Mouse (Mus musculus) hindbrain, embryonic 10.5 days (tissue): ENCODE data around the gene Camkmt. TPM values are rescaled to one million over a fixed set of nuclear protein-coding genes. Genes with fewer than 3 reads are reported as not detected.
A peak's percentile ranks its signal among the peaks of the same experiment; 100 is the strongest.

Experiments
- DNase-seq: peaks from one replicate; pipeline ENCODE4 v3.0.0-alpha.2; 2017; ENCODE audit warnings: low spot score
- H3K27ac ChIP-seq: fragments of 300-500 bp; sonication (generic); 2 replicates; pipeline ENCODE4 v1.5.1; 2016; ENCODE audit warnings: mild to moderate bottlenecking, moderate library complexity
- H3K27me3 ChIP-seq: fragments of 300-500 bp; sonication (generic); 2 replicates; pipeline ENCODE4 v1.6.1; 2016; ENCODE audit warnings: mild to moderate bottlenecking; ENCODE audit not compliant: poor library complexity, insufficient read depth, severe bottlenecking
- H3K36me3 ChIP-seq: fragments of 300-500 bp; sonication (generic); 2 replicates; pipeline ENCODE4 v1.6.1; 2016; ENCODE audit warnings: mild to moderate bottlenecking, moderate library complexity
- H3K4me1 ChIP-seq: fragments of 300-500 bp; sonication (generic); replicated peaks from 2 replicates; pipeline ENCODE4 v1.6.1; 2016; ENCODE audit warnings: mild to moderate bottlenecking
- H3K4me3 ChIP-seq: fragments of 300-500 bp; sonication (generic); 2 replicates; pipeline ENCODE4 v1.5.1; 2016; ENCODE audit warnings: mild to moderate bottlenecking, moderate library complexity
- H3K9me3 ChIP-seq: fragments of 300-500 bp; sonication (generic); 2 replicates; pipeline ENCODE4 v1.6.1; 2016; ENCODE audit warnings: mild to moderate bottlenecking, moderate library complexity
- WGBS: fragments of 180-500 bp; shearing (Covaris S2); methylation state at CpG from one replicate; pipeline ENCODE4 v1.1.7; 2016; 5-methylcytosine and 5-hydroxymethylcytosine counted together
- polyA plus RNA-seq: library from polyadenylated mRNA; unstranded; fragments of >200 nt; fragmentation: Nextera tagmentation; extraction: Ambion mirVana; gene quantifications from 2 replicates; pipeline ENCODE4 v1.2.1, GENCODE M21; 2016

The Camkmt gene
- polyA plus RNA-seq, 1 experiment from 2014 or later, result 14.1 TPM

GRCm38 (mm10) chr17:85463497-85464392 lies 373.4 kb downstream of the Camkmt start:
- Histone ChIP-seq H3K27me3 (peaks cover 100% of the 10 kb centered on the region), H3K4me3 (no peak overlapping the region), H3K9me3 (no peaks in the 10 kb centered on the region), H3K27ac (no peak overlapping the region), H3K36me3 (no peaks in the 10 kb centered on the region), H3K4me1 (peaks cover 22% of the 10 kb centered on the region)
- 11% methylated on average over 22 of the region's 22 CpGs for WGBS
- no peak for DNase-seq

GRCm38 (mm10) chr17:85464466-85465411 lies 374.4 kb downstream of the Camkmt start:
- Histone ChIP-seq H3K4me3 (peak overlapping the region; percentile 32), H3K27ac (no peak overlapping the region; the same call in 1 of the 2 replicates), H3K27me3 (peaks cover 100% of the 10 kb centered on the region), H3K4me1 (peaks cover 21% of the 10 kb centered on the region), H3K9me3 (peaks cover 6% of the 10 kb centered on the region; the same call in 1 of the 2 replicates), H3K36me3 (no peaks in the 10 kb centered on the region)
- 1% methylated on average over 40 of the region's 40 CpGs for WGBS
- no peak for DNase-seq

GRCm38 (mm10) chr17:85469776-85470175 lies 379.4 kb downstream of the Camkmt start:
- Histone ChIP-seq H3K27ac (no peak overlapping the region), H3K27me3 (peaks cover 100% of the 10 kb centered on the region), H3K4me3 (no peak overlapping the region), H3K9me3 (peaks cover 8% of the 10 kb centered on the region; the same call in 1 of the 2 replicates), H3K36me3 (no peaks in the 10 kb centered on the region), H3K4me1 (peaks cover 27% of the 10 kb centered on the region)
- no peak for DNase-seq
- WGBS, result 77% methylated on average over 4 of the region's 4 CpGs

GRCm38 (mm10) chr17:85472687-85473202 lies 382.4 kb downstream of the Camkmt start:
- no peak for DNase-seq
- H3K27ac ChIP-seq, result no peak overlapping the region
- peaks cover 17% of the 10 kb centered on the region for H3K4me1 ChIP-seq
- H3K9me3 ChIP-seq, result peaks cover 8% of the 10 kb centered on the region; the same call in 1 of the 2 replicates
- 5% methylated on average over 5 of the region's 5 CpGs for WGBS
- no peaks in the 10 kb centered on the region for H3K36me3 ChIP-seq
- no peak overlapping the region for H3K4me3 ChIP-seq
- peaks cover 99% of the 10 kb centered on the region for H3K27me3 ChIP-seq

GRCm38 (mm10) chr17:85473217-85473616 lies 382.9 kb downstream of the Camkmt start:
- H3K36me3 ChIP-seq, result no peaks in the 10 kb centered on the region
- no peak overlapping the region for H3K27ac ChIP-seq
- WGBS, result 1% methylated on average over 16 of the region's 16 CpGs
- H3K4me3 ChIP-seq, result no peak overlapping the region
- peaks cover 99% of the 10 kb centered on the region for H3K27me3 ChIP-seq
- DNase-seq, result no peak
- peaks cover 17% of the 10 kb centered on the region for H3K4me1 ChIP-seq
- H3K9me3 ChIP-seq, result peaks cover 8% of the 10 kb centered on the region; the same call in 1 of the 2 replicates

- H3K36me3 ChIP-seq, result no peaks in the 10 kb centered on the region
- under 1% methylated on average over 8 of the region's 8 CpGs for WGBS
- H3K4me1 ChIP-seq, result peaks cover 17% of the 10 kb centered on the region
- no peak overlapping the region for H3K27ac ChIP-seq
- peaks cover 8% of the 10 kb centered on the region; the same call in 1 of the 2 replicates for H3K9me3 ChIP-seq
- peaks cover 99% of the 10 kb centered on the region for H3K27me3 ChIP-seq
- H3K4me3 ChIP-seq, result no peak overlapping the region
- no peak for DNase-seq
Measured at GRCm38 (mm10) chr17:85473881-85474280, 383.5 kb downstream of the Camkmt start.

GRCm38 (mm10) chr17:85481241-85481640 lies 390.9 kb downstream of the Camkmt start:
- 88% methylated on average over 8 of the region's 8 CpGs for WGBS
- H3K27ac ChIP-seq, result no peak overlapping the region
- no peaks in the 10 kb centered on the region for H3K9me3 ChIP-seq
- peaks cover 11% of the 10 kb centered on the region; the same call in 1 of the 2 replicates for H3K4me1 ChIP-seq
- H3K27me3 ChIP-seq, result peaks cover 99% of the 10 kb centered on the region
- DNase-seq, result no peak
- no peaks in the 10 kb centered on the region for H3K36me3 ChIP-seq
- H3K4me3 ChIP-seq, result no peak overlapping the region

GRCm38 (mm10) chr17:85483086-85483485 lies 392.7 kb downstream of the Camkmt start:
- peaks cover 100% of the 10 kb centered on the region for H3K27me3 ChIP-seq
- no peak for DNase-seq

GRCm38 (mm10) chr17:85484015-85484414 lies 393.7 kb downstream of the Camkmt start:
- WGBS, result 57% methylated on average over 8 of the region's 8 CpGs
- no peak for DNase-seq

More at GRCm38 (mm10) chr17:85483086-85483485, 392.7 kb downstream of the Camkmt start:
- no peak overlapping the region for H3K4me3 ChIP-seq
- H3K27ac ChIP-seq, result no peak overlapping the region
- WGBS, result 91% methylated on average over 5 of the region's 5 CpGs
- H3K4me1 ChIP-seq, result peaks cover 20% of the 10 kb centered on the region
- no peaks in the 10 kb centered on the region for H3K9me3 ChIP-seq
- H3K36me3 ChIP-seq, result no peaks in the 10 kb centered on the region

GRCm38 (mm10) chr17:85484526-85484925 lies 394.2 kb downstream of the Camkmt start:
- no peak for DNase-seq
- no peaks in the 10 kb centered on the region for H3K9me3 ChIP-seq
- no peak overlapping the region for H3K27ac ChIP-seq
- H3K36me3 ChIP-seq, result no peaks in the 10 kb centered on the region
- no peak overlapping the region for H3K4me3 ChIP-seq
- H3K4me1 ChIP-seq, result peaks cover 20% of the 10 kb centered on the region
- H3K27me3 ChIP-seq, result peaks cover 100% of the 10 kb centered on the region
- WGBS, result 33% methylated on average over 5 of the region's 5 CpGs

More at GRCm38 (mm10) chr17:85484015-85484414, 393.7 kb downstream of the Camkmt start:
- no peak overlapping the region for H3K4me3 ChIP-seq
- H3K36me3 ChIP-seq, result no peaks in the 10 kb centered on the region
- peaks cover 20% of the 10 kb centered on the region for H3K4me1 ChIP-seq
- H3K27me3 ChIP-seq, result peaks cover 100% of the 10 kb centered on the region
- H3K27ac ChIP-seq, result no peak overlapping the region
- no peaks in the 10 kb centered on the region for H3K9me3 ChIP-seq

- no peak overlapping the region for H3K27ac ChIP-seq
- peaks cover 100% of the 10 kb centered on the region for H3K27me3 ChIP-seq
- peak; percentile 43 for DNase-seq
- peak overlapping the region; percentile 45 for H3K4me3 ChIP-seq
- under 1% methylated on average over 30 of the region's 30 CpGs for WGBS
- H3K36me3 ChIP-seq, result no peaks in the 10 kb centered on the region
- H3K4me1 ChIP-seq, result peaks cover 20% of the 10 kb centered on the region
- no peaks in the 10 kb centered on the region for H3K9me3 ChIP-seq
Measured at GRCm38 (mm10) chr17:85485065-85485945, 395.0 kb downstream of the Camkmt start.
